Mouse (Mus musculus): Measurements from ENCODE around the gene Mxra7.
"Not testable (repeated sequence)": the region's sequence is repeated elsewhere in the genome, so short reads cannot be mapped to it uniquely, and the experiment has no call there.

The Mxra7 gene

DNA sequence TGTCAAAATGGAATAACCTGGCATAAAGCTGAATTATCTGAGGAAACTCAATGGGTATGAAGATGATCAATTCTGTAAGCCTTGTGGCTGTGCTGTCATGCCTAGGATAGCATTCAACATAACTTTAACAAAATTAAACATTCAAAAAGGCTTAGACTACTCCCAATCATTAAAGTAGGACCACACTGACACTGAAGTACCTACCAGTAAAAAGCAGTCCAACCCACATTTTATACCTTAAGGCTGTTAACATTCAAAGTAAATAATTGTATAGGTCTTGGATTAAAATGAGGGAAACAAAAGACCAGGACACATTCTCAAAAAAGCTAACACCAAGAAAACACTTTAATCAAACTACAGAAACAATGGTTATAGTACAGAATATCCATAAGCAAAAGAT lies 21.7 kb upstream of the Mxra7 start:
- no peaks in the 10 kb centered on the region for H3K9me3 ChIP-seq (ENCODE audit: low read length)
- peaks cover 69% of the 10 kb centered on the region for H3K36me3 ChIP-seq (ENCODE audit: insufficient read depth, low read length)
- TF ChIP-seq NANOG (IDR thresholded peaks at IDR 0.05; ENCODE audit: borderline replicate concordance, low read length) (no peak), CTCF (conservative IDR thresholded peaks at IDR 0.05; ENCODE audit: low read length) (no peak), POU5F1 (IDR thresholded peaks at IDR 0.05; ENCODE audit: borderline replicate concordance, low read length) (no peak)
- H3K27me3 ChIP-seq (ENCODE audit: insufficient read depth, low read length): no peaks in the 10 kb centered on the region
- peak overlapping the region; percentile 98; the same call in 1 of the 2 replicates for H3K4me3 ChIP-seq (replicated peaks; ENCODE audit: low read length)
- peaks cover 42% of the 10 kb centered on the region for H3K4me1 ChIP-seq (replicated peaks; ENCODE audit: low read depth, low read length)

DNA sequence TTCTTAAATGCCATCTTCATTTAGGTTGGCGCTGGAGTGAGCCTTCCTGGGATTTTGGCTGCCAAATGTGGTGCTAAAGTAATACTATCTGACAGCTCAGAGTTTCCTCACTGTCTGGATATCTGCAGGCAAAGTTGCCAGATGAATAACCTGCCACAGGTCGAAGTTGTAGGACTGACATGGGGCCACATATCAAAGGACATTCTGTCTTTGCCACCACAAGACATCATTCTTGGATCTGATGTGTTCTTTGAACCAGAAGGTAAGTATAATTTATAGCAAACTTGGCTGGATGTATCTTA lies 21.0 kb upstream of the Mxra7 start:
- H3K9me3 ChIP-seq (ENCODE audit: low read length); H3K27me3 ChIP-seq (ENCODE audit: insufficient read depth, low read length); H3K4me3 ChIP-seq (replicated peaks; ENCODE audit: low read length): not testable (repeated sequence)
- peaks cover 44% of the 10 kb centered on the region for H3K4me1 ChIP-seq (replicated peaks; ENCODE audit: low read depth, low read length)
- peaks cover 69% of the 10 kb centered on the region for H3K36me3 ChIP-seq (ENCODE audit: insufficient read depth, low read length)

- Histone ChIP-seq H3K27me3 (ENCODE audit: insufficient read depth, low read length) (no peaks in the 10 kb centered on the region), H3K4me1 (replicated peaks; ENCODE audit: low read depth, low read length) (peaks cover 44% of the 10 kb centered on the region), H3K9me3 (ENCODE audit: low read length) (no peaks in the 10 kb centered on the region), H3K36me3 (ENCODE audit: insufficient read depth, low read length) (peaks cover 69% of the 10 kb centered on the region), H3K4me3 (replicated peaks; ENCODE audit: low read length) (no peak overlapping the region)
- TF ChIP-seq POU5F1 (IDR thresholded peaks at IDR 0.05; ENCODE audit: borderline replicate concordance, low read length): no peak
- no peak for TF ChIP-seq NANOG (IDR thresholded peaks at IDR 0.05; ENCODE audit: borderline replicate concordance, low read length)
- no peak for TF ChIP-seq CTCF (conservative IDR thresholded peaks at IDR 0.05; ENCODE audit: low read length)
Observed at GRCm38 (mm10) chr11:116848086-116848876, 20.4 kb upstream of the Mxra7 start.

DNA sequence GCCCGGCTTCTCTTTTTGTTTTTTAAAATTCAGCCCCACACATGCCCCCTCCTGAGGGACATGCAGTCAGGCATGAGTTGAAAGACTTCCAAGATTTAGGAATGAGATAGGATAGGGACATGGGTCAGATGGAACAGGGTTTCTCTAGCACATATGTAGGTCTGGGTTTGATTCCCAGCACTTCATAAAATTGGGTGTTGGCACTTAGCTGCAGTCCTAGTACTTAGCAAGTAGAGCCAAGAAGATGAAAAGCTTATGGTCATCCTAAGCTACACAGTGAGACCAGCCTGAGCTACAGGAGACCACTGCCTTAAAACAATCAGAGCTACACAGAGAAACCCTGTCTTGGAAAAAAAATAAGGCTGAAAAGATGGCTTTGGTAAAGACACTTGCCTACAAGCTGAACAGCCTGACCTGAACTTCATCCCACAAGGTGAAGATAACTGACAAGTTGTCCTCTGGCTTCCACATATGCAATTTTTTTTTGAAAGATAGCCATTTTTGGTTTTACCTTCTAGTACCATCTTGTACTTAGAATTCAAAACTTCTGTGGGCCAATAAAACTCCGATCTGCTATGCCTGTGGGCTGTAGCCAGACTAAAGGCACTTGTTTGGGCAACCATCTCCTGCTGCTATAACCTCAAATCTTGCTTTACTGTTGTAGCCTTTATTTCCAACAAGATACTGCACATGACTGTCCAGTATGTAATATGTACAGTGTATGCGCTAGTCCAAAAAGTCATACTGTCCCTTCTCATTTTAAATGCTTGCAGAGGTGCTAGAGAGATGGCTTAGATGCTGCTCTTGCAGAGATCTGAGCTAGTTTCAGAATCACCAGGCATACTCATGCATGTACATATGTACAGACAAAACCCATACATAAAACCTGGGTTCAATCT lies 19.6 kb upstream of the Mxra7 start:
- H3K9me3 ChIP-seq (ENCODE audit: low read length): no peaks in the 10 kb centered on the region
- peaks cover 70% of the 10 kb centered on the region for H3K36me3 ChIP-seq (ENCODE audit: insufficient read depth, low read length)
- H3K4me3 ChIP-seq (replicated peaks; ENCODE audit: low read length): no peak overlapping the region
- TF ChIP-seq POU5F1 (IDR thresholded peaks at IDR 0.05; ENCODE audit: borderline replicate concordance, low read length) (no peak), CTCF (conservative IDR thresholded peaks at IDR 0.05; ENCODE audit: low read length) (no peak), NANOG (IDR thresholded peaks at IDR 0.05; ENCODE audit: borderline replicate concordance, low read length) (no peak)
- H3K27me3 ChIP-seq (ENCODE audit: insufficient read depth, low read length): no peaks in the 10 kb centered on the region
- peaks cover 44% of the 10 kb centered on the region for H3K4me1 ChIP-seq (replicated peaks; ENCODE audit: low read depth, low read length)

- TF ChIP-seq POU5F1 (IDR thresholded peaks at IDR 0.05; ENCODE audit: borderline replicate concordance, low read length) (no peak), NANOG (IDR thresholded peaks at IDR 0.05; ENCODE audit: borderline replicate concordance, low read length) (no peak), CTCF (conservative IDR thresholded peaks at IDR 0.05; ENCODE audit: low read length) (no peak)
- H3K36me3 ChIP-seq (ENCODE audit: insufficient read depth, low read length): peaks cover 72% of the 10 kb centered on the region
- H3K9me3 ChIP-seq (ENCODE audit: low read length): no peaks in the 10 kb centered on the region
- no peaks in the 10 kb centered on the region for H3K27me3 ChIP-seq (ENCODE audit: insufficient read depth, low read length)
- H3K4me1 ChIP-seq (replicated peaks; ENCODE audit: low read depth, low read length): peaks cover 46% of the 10 kb centered on the region
- no peak overlapping the region for H3K4me3 ChIP-seq (replicated peaks; ENCODE audit: low read length)
Observed at GRCm38 (mm10) chr11:116846593-116847181, 18.8 kb upstream of the Mxra7 start.

GRCm38 (mm10) chr11:116843261-116844233 lies 15.7 kb upstream of the Mxra7 start, which contains the start of the genes Mettl23 and Jmjd6:
Gene Mettl23, plus strand, starts transcription at chr11:116843278.
Gene Jmjd6, minus strand, starts transcription at chr11:116843449.
- H3K4me3 ChIP-seq (replicated peaks; ENCODE audit: low read length): peak within 1 kb of the TSS; percentile 98
- H3K4me1 ChIP-seq (replicated peaks; ENCODE audit: low read depth, low read length): peaks cover 65% of the 10 kb centered on the region
- TF ChIP-seq CTCF (conservative IDR thresholded peaks at IDR 0.05; ENCODE audit: low read length): no peak
- no peak for TF ChIP-seq POU5F1 (IDR thresholded peaks at IDR 0.05; ENCODE audit: borderline replicate concordance, low read length)
- TF ChIP-seq NANOG (IDR thresholded peaks at IDR 0.05; ENCODE audit: borderline replicate concordance, low read length): no peak
- no peaks in the 10 kb centered on the region for H3K9me3 ChIP-seq (ENCODE audit: low read length)
- no peaks in the 10 kb centered on the region for H3K27me3 ChIP-seq (ENCODE audit: insufficient read depth, low read length)
- H3K36me3 ChIP-seq (ENCODE audit: insufficient read depth, low read length): peaks cover 72% of the 10 kb centered on the region

GRCm38 (mm10) chr11:116842531-116843260 lies 14.8 kb upstream of the Mxra7 start:
- Histone ChIP-seq H3K27me3 (ENCODE audit: insufficient read depth, low read length) (no peaks in the 10 kb centered on the region), H3K36me3 (ENCODE audit: insufficient read depth, low read length) (peaks cover 72% of the 10 kb centered on the region), H3K4me1 (replicated peaks; ENCODE audit: low read depth, low read length) (peaks cover 67% of the 10 kb centered on the region), H3K9me3 (ENCODE audit: low read length) (no peaks in the 10 kb centered on the region), H3K4me3 (replicated peaks; ENCODE audit: low read length) (peak overlapping the region; percentile 98)
- TF ChIP-seq NANOG (IDR thresholded peaks at IDR 0.05; ENCODE audit: borderline replicate concordance, low read length) (no peak), CTCF (conservative IDR thresholded peaks at IDR 0.05; ENCODE audit: low read length) (no peak), POU5F1 (IDR thresholded peaks at IDR 0.05; ENCODE audit: borderline replicate concordance, low read length) (no peak)
